Mouse (Mus musculus): Measurements from ENCODE around the gene Tmem181a. TPM values are rescaled to one million over a fixed set of nuclear protein-coding genes. Genes with fewer than 3 reads are reported as not detected.
"Not testable (repeated sequence)": the region's sequence is repeated elsewhere in the genome, so short reads cannot be mapped to it uniquely, and the experiment has no call there.

The Tmem181a gene
- polyA plus RNA-seq (2012; rRNA removed): 32.2 and 38.8 TPM in 2 replicates

- not testable (repeated sequence) for DNase-seq (ENCODE audit: low read depth)
Measured at GRCm38 (mm10) chr17:6256400-6257069, at the start of gene Tmem181a. TSS of gene Tmem181a (plus strand) at chr17:6256860.

- no peak for DNase-seq (ENCODE audit: low read depth)
- TF ChIP-seq POLR2A (IDR thresholded peaks at IDR 0.05; ENCODE audit: borderline replicate concordance, extremely low read depth, insufficient read depth, insufficient read length, poor library complexity, severe bottlenecking) (no peak), CTCF (IDR thresholded peaks at IDR 0.05; ENCODE audit: borderline replicate concordance, extremely low read depth, insufficient read depth, insufficient read length) (no peak)
Measured at GRCm38 (mm10) chr17:6211721-6212120, 44.9 kb upstream of the Tmem181a start.

- no peak for TF ChIP-seq CTCF (IDR thresholded peaks at IDR 0.05; ENCODE audit: borderline replicate concordance, extremely low read depth, insufficient read depth, insufficient read length)
- no peak for TF ChIP-seq POLR2A (IDR thresholded peaks at IDR 0.05; ENCODE audit: borderline replicate concordance, extremely low read depth, insufficient read depth, insufficient read length, poor library complexity, severe bottlenecking)
- no peak for DNase-seq (ENCODE audit: low read depth)
Measured at GRCm38 (mm10) chr17:6215640-6216039, 41.0 kb upstream of the Tmem181a start.

- DNase-seq (ENCODE audit: low read depth): no peak
- no peak for TF ChIP-seq CTCF (IDR thresholded peaks at IDR 0.05; ENCODE audit: borderline replicate concordance, extremely low read depth, insufficient read depth, insufficient read length)
- TF ChIP-seq POLR2A (IDR thresholded peaks at IDR 0.05; ENCODE audit: borderline replicate concordance, extremely low read depth, insufficient read depth, insufficient read length, poor library complexity, severe bottlenecking): no peak
Measured at GRCm38 (mm10) chr17:6216514-6216913, 40.1 kb upstream of the Tmem181a start.

- DNase-seq (ENCODE audit: low read depth): not testable (repeated sequence)
Measured at GRCm38 (mm10) chr17:6232633-6233032, 24.0 kb upstream of the Tmem181a start.

- not testable (repeated sequence) for DNase-seq (ENCODE audit: low read depth)
Measured at GRCm38 (mm10) chr17:6251298-6251697, 5.4 kb upstream of the Tmem181a start.

GRCm38 (mm10) chr17:6257070-6257456 lies 403 bp downstream of the Tmem181a start:
- DNase-seq (ENCODE audit: low read depth): peak; percentile 1

- peak; percentile 35 for DNase-seq (ENCODE audit: low read depth)
Measured at GRCm38 (mm10) chr17:6269876-6270831, 13.5 kb downstream of the Tmem181a start.

- DNase-seq (ENCODE audit: low read depth): not testable (repeated sequence)
Measured at GRCm38 (mm10) chr17:6270840-6271239, 14.2 kb downstream of the Tmem181a start.

GRCm38 (mm10) chr17:6271970-6272369 lies 15.3 kb downstream of the Tmem181a start:
- DNase-seq (ENCODE audit: low read depth): not testable (repeated sequence)

GRCm38 (mm10) chr17:6274693-6275092 lies 18.0 kb downstream of the Tmem181a start:
- not testable (repeated sequence) for DNase-seq (ENCODE audit: low read depth)

GRCm38 (mm10) chr17:6279205-6279604 lies 22.5 kb downstream of the Tmem181a start:
- not testable (repeated sequence) for DNase-seq (ENCODE audit: low read depth)

- not testable (repeated sequence) for DNase-seq (ENCODE audit: low read depth)
Measured at GRCm38 (mm10) chr17:6279772-6280171, 23.1 kb downstream of the Tmem181a start.

GRCm38 (mm10) chr17:6280513-6280912 lies 23.9 kb downstream of the Tmem181a start:
- not testable (repeated sequence) for DNase-seq (ENCODE audit: low read depth)

GRCm38 (mm10) chr17:6283137-6283536 lies 26.5 kb downstream of the Tmem181a start:
- not testable (repeated sequence) for DNase-seq (ENCODE audit: low read depth)

- not testable (repeated sequence) for DNase-seq (ENCODE audit: low read depth)
Measured at GRCm38 (mm10) chr17:6286169-6286568, 29.5 kb downstream of the Tmem181a start.

- DNase-seq (ENCODE audit: low read depth): not testable (repeated sequence)
Measured at GRCm38 (mm10) chr17:6289045-6289444, 32.4 kb downstream of the Tmem181a start.

- not testable (repeated sequence) for DNase-seq (ENCODE audit: low read depth)
Measured at GRCm38 (mm10) chr17:6293882-6294281, 37.2 kb downstream of the Tmem181a start.

GRCm38 (mm10) chr17:6297060-6297795 lies 40.6 kb downstream of the Tmem181a start:
- not testable (repeated sequence) for DNase-seq (ENCODE audit: low read depth)
